Mouse (Mus musculus): ENCODE results near the gene Ppp1r1b.
A peak's percentile ranks its signal among the peaks of the same experiment; 100 is the strongest.

The Ppp1r1b gene

DNA sequence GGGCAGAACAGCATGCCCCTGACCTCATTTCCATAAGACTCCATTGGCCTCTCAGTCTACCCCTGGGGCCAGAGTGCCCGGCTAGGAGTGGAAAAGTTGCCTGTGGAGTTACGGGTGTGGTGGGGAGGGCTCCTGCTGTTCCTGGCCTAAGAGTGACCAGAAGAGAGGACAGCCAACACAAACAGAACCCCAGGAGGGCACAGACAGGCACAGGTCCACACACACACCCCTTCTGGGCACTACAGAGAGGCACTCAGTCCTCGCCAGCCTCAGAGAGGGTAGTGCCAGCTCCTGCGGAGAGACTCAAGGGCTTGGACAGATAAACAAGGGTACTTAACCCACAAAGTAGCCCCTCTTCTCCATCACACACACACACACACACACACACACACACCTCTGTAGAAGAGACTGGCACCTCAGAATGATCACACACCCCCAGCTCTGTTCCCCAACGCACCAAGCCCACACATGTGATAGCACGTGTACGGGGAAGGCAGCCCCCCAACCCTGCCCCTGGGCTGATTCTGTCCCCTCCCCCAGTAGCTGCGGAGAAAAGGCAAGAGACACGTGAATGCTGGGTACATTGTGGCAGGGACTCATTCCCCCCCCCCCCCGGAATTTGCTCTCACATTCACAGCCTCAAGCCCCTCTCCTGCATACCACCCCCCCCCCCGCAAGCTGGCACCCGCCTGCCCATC, 670 bp upstream of the Ppp1r1b start:
- no peak for DNase-seq (ENCODE audit: low spot score)

DNA sequence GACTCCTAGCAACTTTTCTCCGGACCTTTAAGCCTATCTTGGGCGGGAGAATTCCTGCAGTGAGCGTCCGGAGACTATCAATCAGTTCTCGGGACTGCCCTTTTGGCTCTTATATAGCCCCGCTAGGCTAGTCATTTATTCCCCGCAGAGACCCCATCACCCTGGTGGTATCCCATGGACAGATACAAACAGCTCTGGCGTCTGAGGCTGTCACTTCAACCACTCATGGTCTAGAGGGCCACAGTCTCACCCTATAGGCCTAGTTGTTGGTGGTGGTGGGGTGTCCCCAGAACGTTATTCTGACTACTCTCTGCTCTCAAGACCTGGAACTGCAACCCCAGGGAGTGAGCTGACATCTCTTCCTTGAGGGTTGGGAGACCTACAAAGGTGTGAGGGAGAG, 1.1 kb downstream of the Ppp1r1b start:
- no peak for DNase-seq (ENCODE audit: low spot score)

DNA sequence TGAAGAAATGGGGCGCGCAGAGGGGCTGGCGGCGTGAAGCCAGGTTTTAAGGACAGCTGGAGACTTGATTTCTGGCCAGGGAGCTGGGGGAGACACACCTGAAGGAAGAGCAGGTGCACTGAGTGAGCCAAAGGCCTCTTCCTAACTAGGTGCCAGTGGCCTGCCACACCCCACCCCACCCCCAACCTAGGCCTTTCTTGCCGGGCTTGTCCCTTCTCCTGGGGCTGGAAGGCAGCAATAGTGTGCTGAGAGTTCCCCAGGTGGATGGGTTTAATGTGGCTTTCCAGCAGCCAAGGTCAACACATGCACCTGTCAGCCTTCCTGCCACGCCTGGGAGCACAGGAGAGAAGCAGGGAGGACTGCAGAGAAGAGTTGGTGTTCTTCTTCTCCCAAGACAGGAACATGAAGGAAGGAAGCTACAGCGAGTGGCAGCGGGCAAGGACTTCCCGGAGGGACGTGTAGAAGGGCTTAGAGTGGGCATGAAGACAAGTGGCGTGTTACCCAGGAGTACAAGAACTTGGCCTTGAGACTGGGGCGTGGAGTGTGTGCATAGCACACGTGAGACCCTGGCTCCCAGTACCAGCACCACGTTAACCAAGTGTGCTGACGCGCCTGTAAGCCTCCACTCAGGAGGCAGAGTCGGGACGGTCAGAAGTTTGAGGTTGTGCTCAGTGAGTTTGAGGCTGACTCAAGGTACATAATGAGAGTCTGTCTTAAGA, 4.2 kb downstream of the Ppp1r1b start:
- DNase-seq (ENCODE audit: low spot score) = no peak

DNA sequence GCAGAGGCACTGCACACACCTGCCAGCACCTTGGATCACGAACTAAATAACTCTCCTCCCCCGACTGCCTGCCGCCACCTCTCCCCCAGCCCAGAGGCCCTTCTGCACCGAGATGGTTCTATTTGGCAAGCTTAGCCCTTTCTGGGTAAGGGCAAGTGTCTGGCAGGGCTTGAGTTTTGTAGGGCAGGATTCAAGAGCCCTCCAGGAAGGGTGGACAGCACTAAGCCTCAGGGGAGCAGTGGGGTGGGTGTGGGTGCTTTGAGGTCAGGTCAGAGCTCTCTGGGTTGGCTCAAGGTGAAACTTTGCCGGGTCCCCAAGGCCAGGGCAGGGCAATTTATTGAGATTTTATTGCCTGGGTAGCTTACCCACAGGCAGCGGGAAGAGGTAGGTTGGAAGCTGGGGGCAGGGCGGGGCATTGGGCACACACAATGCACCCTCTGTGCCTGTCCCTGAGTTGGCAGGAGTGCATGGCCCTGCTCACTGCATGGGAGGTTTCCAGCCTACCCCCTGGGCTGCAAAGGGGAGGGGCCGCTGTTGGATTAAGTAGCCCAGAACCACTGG, 5.5 kb downstream of the Ppp1r1b start:
- no peak for DNase-seq (ENCODE audit: low spot score)

DNA sequence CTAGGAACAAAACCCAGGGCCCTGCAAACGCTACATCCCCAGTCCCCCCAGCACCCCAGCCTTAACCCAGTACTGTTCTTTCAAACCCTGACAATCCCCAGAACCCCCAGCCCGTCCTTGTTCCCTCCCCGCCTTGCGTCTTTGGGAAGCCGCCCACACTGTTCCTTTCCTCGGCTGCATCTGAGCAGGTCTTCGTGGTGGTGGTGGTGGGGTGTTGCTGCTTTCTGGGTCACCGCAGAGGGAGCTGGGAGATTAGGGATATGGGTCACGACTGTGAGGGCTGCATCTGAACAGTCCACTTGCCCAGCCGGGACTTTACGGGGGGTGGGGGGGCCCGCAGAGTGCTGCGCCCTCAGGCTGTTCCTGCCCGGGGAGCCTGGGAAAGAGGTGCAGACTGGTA, 6.2 kb downstream of the Ppp1r1b start:
- DNase-seq (ENCODE audit: low spot score) = no peak

DNA sequence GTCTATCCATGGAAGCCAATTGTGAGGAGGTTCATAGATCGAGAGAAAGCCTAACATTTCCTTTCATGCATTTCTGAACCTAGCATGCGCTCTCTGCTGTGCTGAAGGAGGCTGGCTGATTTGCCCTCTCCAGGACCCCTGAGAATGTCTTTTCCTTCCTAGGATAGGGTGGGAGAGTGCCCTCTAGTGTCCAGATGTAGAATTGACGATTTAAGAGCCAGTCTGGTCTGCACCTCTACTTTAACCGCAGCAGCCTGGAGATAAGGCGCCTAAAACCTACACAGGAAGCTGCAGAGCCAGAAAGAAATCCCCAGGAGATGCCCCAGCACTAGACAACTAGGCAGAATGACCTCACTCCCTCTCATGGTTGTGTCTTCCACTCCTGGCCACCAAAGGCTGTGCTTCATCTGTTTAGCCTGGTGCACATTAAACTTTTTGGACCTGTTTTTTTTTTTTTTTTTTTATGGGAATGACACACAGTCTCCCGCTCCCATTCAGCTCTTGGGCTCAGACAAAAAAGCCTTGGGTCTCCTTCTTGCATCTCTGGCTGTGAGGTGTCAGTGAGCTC, 7.6 kb downstream of the Ppp1r1b start:
- DNase-seq (ENCODE audit: low spot score) = peak; percentile 92

DNA sequence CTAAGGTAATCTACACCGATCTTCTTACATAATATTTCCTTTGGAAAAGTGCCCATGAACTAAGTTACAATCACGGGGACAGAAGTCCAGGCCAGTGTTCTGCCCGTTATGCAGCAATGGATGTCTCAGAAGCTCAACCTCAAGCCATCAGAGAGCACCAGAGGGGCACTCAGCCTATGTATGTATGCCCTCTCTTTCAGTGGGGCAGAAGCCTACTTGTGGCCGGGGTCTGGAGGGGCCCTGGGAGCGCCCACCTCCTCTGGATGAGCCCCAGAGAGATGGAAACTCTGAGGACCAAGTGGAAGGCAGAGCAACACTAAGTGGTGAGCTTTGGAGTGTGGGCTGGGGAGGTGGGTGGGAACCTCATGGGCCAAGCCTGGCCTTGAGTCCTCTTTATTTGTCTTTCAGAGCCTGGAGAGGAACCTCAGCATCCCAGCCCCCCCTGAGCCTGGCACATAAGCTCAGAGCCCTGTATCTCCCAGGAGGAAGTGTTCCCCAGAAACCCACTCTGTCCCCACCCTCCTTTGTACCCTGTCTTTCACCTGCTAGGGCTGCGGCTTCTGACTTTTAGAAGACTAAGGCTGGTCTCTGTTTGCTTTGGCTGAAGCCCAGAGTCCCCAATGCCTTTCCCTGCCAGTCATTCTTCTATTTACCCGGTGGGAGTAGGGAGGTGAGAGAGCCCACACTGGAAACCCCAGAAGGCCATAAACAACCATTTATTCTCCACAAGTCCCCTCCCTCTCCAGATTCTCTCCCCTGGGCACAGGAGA, 8.6 kb downstream of the Ppp1r1b start:
- DNase-seq (ENCODE audit: low spot score) = no peak

DNA sequence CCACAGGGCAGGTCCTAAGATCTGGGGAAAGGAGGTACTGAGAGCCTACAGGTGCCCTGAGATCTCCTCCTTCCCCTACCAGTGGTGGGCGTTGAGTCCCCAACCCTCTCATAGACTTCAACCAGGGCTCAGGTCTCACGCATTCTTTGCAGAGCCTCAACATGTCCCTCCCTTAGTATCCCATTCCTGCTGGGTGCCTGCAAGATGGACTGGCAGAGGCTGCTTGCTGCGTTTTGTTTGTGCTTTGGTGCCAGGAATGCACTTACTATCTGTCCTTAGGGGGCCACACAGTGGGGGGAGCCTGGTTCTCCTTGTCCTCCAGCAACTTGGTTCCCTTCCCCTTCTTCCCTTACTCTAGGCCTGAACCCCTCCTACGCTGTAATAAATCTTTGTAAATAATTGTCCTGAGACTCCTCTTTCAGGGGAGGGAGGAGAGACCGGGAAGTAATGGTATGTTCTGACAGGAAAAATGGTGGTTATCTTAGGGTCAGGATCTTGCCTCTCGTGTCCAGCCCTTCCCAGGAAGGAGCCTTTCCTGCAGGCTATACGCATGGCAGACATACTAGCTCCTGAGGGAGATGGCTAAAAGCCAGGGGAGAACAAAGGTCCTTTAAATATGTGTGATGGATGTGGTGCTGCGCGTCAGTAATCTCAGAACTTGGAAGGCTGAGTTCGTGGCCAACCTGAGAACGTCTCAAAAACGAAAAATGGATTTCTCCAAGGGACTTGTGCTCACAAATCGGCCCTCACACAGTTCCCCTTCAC, 9.4 kb downstream of the Ppp1r1b start:
- DNase-seq (ENCODE audit: low spot score) = no peak

DNA sequence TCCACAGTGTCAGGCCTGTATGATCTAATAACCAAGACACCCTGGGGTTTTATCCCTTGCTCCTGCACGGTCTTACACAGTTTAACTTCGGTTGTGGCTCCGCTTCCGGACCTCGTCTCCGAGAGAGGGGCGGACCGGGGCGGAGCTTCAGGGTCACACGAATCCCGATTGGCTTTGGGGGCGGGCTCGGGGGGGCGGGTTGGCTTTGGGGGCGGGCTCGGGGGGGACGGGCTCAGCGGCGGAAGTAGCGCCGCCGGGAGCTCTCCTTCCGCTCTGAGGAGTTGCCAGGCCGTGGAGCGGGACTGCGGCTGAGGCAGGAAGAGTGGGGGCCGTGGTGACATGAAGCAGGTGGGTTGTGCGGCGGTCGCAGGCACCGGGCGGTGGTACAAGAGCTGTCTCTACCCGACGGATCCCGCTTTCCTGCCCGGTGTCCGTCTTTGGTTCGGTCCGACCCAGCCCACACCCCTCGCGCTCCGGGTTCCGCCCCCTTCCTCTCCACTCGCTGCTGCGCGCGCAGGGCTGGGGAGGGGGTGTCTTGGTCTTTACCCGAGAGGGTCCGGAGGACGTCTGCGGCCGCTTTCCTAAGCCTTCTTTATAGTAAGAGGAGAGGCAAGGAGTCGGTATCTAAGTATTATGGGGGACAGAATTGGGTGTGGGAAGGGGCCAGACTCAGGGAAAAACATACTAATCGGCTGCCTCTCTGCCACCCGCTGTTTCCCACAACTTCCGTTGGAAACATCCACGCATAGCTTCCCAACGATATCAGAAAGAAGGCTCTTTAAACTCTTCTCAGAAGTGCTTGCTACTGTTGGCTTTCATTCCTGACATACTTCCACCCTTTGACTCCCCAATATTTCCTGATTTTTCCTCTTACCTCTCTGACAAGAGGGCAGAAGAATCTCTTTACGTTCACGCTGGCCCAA, 10.2 kb downstream of the Ppp1r1b start, which contains the start of gene Stard3:
Gene Stard3, plus strand, starts transcription at position 208 of the 923 bp plus-strand sequence.
- DNase-seq (ENCODE audit: low spot score) = peak; percentile 90

DNA sequence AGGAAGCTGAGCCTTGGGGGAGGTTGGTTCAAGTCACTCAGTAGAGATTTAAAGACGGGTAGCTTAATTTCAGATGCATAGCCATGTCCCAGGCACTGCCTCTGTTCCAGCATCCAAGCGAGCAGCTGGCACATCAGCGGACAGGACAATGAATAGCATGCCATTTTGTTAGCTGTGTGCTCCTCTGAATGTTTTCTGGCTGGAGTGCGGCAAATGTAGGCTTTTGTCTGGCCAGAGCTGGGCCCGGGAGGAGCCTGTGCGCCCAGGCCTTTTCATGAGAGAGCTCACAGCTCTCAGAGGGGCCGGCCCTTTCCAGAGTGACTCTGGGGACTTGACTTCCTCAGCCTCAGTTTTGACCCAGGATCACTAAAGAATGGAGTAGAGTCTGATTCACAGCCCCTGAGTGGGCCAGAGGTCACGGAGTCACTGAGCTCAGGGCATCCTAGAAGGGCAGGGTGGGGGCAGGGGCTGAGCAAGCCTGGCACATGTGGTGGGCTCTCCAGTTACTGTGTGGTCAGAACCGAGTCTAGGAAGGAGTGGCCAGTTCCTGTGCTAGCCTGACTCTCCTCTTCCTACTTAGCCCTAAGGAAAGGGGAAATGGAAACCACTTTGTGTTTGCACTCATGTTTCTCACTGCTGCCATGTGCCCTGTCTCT, 12.8 kb downstream of the Ppp1r1b start:
- no peak for DNase-seq (ENCODE audit: low spot score)

DNA sequence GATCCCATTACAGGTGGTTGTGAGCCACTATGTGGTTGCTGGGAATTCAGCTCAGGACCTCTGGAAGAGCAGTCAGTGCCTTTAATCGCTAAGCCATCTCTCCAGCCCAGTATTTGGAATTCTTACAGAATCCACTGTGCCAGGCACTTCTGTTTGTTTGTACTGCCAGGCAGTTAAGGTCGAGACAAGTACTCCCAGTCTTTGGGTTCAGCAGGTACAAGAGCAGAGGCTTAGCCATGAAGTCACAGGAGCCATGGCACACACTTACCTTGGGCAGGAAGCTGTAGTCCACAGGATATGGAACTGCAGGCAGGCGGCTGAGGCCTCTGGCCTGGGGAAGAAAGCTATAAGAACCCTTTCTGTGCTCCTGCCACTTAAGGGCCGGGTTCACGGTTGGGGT, 15.6 kb downstream of the Ppp1r1b start:
- DNase-seq (ENCODE audit: low spot score) = no peak

DNA sequence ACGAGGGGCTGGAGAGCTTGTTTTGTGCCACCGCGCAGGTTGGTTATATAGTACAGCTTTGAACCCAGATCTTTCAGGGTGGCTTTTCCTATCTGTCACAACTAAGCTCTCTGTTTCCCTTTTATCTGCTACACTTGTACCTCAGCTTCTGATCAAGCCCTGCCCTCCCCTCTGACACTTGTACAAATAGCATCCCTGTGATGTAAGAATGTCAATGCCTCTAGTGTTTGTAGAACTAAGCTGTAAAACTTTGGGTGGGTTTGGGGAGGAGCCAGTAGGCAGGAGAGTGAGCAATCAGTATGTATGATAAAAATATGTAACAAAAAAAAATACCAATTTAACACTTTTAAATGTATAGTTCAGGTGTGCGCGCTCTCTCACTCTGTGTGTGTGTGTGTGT, 16.2 kb downstream of the Ppp1r1b start:
- no peak for DNase-seq (ENCODE audit: low spot score)

DNA sequence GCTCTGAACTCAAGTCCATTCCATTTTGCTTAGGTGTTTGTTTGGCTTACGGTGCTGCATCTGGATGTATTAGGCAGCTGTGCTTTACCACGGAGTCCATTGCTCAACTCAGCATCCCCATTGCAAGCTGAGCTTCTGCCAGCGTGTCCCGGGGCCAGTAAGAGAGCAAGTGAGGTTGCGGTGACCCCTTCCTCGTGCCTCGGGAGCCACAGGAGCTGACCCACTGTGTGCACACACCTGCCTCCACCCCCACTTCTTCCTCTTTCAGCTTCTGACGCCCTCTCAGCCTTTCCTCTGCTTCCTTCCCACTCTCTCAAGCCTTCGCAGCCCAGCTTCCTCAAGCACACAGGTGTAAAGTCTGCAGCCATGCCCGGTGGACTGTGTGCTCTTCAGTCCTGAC, 18.1 kb downstream of the Ppp1r1b start:
- DNase-seq (ENCODE audit: low spot score) = no peak

DNA sequence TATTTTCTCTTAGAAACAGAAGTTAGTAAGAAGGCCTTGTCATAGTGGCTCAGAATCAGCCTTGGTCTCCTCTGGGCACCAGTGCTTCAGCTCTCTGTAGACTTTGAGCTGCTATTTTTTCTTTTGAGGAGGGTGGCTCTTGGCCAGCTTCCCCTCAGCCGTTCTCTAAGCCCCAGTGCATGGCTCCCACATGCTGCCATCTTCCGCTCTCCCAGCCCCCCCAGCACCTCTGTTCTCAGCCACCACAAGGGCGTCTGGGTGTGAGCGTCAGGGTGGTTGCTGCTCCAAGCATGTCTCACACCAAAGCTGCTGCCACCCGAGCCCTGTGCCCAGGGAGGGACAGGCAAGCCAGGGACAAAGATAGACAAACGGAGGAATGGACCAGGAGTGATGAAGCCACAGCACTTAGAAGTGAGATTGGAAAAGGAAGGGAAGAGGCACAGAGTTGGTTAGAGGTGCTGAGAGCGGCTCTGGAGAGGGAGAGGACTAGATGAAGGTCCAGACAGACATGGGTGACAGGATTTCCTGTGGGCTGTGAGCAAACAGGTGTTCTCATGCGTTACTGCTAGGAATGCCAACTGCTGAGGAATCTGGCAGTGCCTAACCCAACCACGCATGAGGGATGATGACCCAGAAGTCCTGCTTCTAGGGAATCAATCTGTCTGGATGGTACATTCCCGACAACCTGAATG, 19.1 kb downstream of the Ppp1r1b start:
- DNase-seq (ENCODE audit: low spot score) = no peak

DNA sequence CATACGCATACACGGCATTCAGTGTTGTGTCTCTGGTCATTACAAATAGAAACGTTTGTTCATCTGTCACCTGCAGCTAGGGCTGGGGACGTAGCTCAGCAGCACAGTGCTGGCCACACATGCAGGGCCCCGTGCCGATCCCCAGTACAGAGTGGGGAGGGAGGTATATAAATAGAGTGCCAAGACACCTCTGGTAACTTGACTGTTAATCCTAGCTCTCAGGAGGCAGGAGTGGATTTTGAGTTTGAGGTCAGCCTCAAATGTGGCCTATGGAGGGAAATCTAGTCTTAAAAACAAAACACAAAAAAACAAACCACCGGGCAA, 19.6 kb downstream of the Ppp1r1b start:
- DNase-seq (ENCODE audit: low spot score) = no peak

DNA sequence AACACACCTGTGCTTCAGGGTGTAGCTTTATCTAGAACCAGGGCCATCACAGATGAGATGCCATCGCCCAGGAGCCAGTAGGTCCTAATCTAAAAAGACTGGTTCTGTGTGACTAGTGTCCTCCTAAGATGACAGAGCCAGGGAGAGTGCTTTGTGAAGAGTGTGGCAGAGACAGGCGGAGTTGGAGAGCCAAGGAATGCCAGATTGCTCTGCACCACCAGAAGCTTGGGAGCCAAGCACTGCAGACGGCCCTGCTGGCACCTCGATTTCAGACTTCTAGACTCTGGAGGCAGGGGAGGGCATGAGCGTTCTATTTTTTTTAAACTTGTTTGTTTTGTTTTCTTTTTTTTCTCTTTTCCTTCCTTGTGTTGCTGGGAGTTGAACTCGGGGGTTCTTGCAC, 21.1 kb downstream of the Ppp1r1b start:
- DNase-seq (ENCODE audit: low spot score) = no peak

DNA sequence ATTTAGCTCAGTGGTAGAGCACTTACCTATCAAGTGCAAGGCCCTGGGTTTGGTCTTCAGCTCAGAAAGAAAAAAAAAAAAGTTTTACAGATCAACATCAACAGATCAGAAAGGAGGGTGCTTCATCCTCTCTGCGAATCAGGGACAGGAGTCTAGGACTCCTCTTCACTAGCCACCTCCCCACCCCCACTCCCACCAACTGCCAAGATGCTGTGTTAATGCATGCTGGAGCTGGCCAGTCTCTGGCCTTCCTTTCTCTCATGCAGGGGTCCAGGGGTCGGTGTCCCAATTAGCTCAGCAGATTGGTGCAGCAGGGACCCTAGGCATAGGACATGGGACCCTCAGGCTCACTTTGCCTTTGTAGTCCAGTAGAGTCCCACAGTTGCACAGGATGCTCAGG, 22.4 kb downstream of the Ppp1r1b start:
- no peak for DNase-seq (ENCODE audit: low spot score)

DNA sequence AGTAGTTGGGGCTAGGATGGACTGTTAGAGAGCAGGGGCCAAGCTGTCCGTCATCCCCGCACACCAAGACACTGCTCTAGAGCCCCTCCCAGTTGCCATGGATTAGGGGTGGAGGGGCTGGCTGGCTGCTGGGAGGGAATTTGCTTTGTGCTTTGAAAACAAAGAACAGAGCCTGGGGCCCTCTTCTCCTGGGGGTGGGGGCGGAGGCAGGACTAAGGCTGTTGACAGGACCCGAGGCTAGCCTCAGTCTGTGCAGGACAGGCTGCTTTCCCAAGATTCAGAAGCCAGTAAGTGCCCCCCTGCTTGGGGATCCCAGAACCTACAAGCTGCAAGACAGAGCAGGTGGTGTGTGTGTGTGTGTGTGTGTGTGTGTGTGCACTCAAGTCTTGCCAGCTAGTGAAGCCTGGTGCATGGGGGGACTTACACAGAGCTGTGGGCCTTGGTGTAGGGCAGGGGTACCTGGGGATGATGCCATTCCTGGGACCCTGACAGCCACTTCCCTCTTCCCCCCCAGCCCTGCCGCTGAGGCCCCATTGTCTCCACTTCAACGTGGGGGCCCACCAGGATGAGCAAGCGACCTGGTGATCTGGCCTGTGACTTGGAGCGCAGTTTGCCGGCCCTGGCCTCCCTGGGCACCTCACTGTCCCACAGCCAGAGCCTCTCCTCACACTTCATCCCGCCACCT, 23.5 kb downstream of the Ppp1r1b start:
- peak; percentile 55 for DNase-seq (ENCODE audit: low spot score)

DNA sequence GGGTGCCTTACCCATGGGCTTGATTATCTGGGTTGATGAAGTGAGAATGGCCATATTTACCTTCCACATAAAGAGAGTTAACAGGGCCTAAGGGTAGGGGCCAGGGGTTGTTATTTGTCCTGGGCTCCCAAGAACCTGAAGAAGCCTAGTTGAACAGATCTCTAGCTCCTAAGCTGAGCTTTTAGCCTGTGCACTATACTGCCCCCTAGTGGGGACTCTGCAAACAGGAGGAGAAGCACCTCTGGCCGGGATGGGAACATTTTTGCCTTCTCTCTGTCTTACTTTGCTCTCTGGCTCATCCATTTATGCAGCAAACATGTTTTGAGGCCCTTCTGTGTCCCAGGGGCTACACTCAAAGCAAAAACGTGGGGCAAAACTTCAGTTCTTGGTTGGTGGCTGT, 24.2 kb downstream of the Ppp1r1b start:
- peak; percentile 87 for DNase-seq (ENCODE audit: low spot score)

Measured in retina, embryonic 14.5 days (tissue).